In the genomic region with DNA sequence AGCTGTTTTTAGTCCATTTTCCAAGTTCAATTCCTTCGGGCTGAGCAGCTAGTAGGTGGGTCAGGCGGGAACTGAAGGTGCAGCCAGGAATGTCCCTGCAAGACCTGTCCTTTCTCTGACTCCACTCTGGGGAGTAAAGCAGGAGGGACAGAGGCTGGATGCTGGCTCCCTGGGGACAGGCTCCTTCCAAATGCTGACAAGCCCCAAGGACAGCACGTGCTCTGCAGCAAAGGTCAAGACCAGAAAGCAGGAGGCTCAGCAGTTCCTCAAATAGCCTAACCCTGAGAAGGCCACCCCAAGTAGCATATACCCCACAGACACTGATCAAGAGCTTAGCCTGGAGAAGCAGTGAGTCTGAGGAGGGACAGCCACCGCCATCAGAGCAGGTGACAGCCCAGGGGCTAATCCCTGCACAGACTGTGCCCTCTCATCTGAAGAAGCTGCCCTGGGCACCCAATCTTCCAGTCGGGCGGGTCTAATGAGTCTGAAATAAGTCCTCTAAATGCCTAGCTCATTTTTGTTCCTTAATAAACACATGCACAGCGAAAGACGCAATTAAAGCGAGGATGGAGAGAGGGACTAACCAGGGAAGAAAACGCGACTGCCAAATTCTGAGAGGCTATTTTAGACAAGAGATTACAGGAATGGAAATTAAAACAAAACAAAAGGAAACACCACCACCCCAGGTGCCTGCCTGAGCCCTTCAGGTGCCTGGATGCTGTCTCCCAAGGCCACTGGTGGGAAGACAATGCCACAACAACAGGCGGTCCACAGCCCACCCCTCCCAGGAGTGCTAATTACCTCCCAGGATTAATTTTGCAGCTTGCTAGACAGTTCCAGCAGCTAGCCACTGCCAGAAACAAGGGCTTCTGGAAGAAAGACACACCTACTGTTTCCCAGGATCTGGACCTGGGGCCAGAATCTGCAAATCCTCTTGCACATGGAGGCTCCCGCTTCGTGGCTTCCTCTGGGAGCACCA, we compare ENCODE assay signal across 14 mouse cellular contexts.
DNase-seq lines count a peak whose midpoint lies in the region; ATAC-seq and TF ChIP-seq lines count a peak whose summit lies in the region.
"Had no signal": no experiment of that assay in that cellular context is flagged by ENCODE, and none has a peak within 500 bp of the region (broad histone marks: within the 10 kb centered on the region; RNA-seq: fewer than 3 reads in every experiment).

No protein-coding gene starts in this region.

- peak overlapping the region; percentile 47; the same call in 1 of the 2 replicates for H3K27ac ChIP-seq in left cerebral cortex, adult 2 months
- peak overlapping the region; percentile 28; the same call in 1 of the 2 replicates for H3K27ac ChIP-seq in forebrain, embryonic 14.5 days (ENCODE audit: low read depth, low read length)
- peak overlapping the region; percentile 35; the same call in 1 of the 2 replicates for H3K27ac ChIP-seq in limb, embryonic 12.5 days
- no peak overlapping the region for H3K27ac ChIP-seq in cerebellum, adult 2 months (ENCODE audit: insufficient read depth, low read length)

- no peak overlapping the region for H3K9ac ChIP-seq in forebrain, embryonic 14.5 days (ENCODE audit: low read length)
- H3K9ac ChIP-seq in limb, embryonic 12.5 days (replicated peaks) = no peak overlapping the region
- H3K9ac ChIP-seq: heart, embryonic 12.5 days had no signal

- H3K27me3 ChIP-seq in forebrain, embryonic 14.5 days (replicated peaks; ENCODE audit: control insufficient read depth, insufficient read depth, low read length) = no peaks in the 10 kb centered on the region
- H3K27me3 ChIP-seq in limb, embryonic 12.5 days = no peaks in the 10 kb centered on the region
- H3K27me3 ChIP-seq in cerebellum, adult 2 months (ENCODE audit: control insufficient read depth, insufficient read depth, low read length) = no peaks in the 10 kb centered on the region
- H3K27me3 ChIP-seq: CH12.LX; heart, embryonic 12.5 days had no signal

- ATAC-seq in forebrain, embryonic 14.5 days = peak; percentile 57
- ATAC-seq in limb, embryonic 12.5 days (ENCODE audit: insufficient number of reproducible peaks, insufficient read depth, low FRiP score, low TSS enrichment, low read depth) = no peak

- TF ChIP-seq POLR2A in cerebellum, adult 2 months (IDR thresholded peaks at IDR 0.05; ENCODE audit: borderline replicate concordance, insufficient read depth, low read length) = no peak

- WGBS in forebrain, embryonic 14.5 days = 12% methylated on average over 14 of the region's 14 CpGs
- 50% methylated on average over 14 of the region's 14 CpGs for WGBS in limb, embryonic 12.5 days
- 78% methylated on average over 14 of the region's 14 CpGs for WGBS in cerebellum, adult 2 months

- intact Hi-C loops in left cerebral cortex, adult 2 months (cut with DNase I) = no loop called here
- intact Hi-C loops in left cerebral cortex, postnatal 36 days (cut with DNase I) = no loop called here

- H3K4me2 ChIP-seq in forebrain, embryonic 14.5 days (ENCODE audit: low read length) = no peak overlapping the region
- no peak overlapping the region for H3K4me2 ChIP-seq in limb, embryonic 12.5 days
- H3K4me2 ChIP-seq: heart, embryonic 12.5 days; liver, embryonic 11.5 days had no signal

- H3K4me3 ChIP-seq in left cerebral cortex, adult 2 months = no peak overlapping the region
- no peak overlapping the region for H3K4me3 ChIP-seq in forebrain, embryonic 14.5 days (ENCODE audit: low read depth, low read length)
- no peak overlapping the region for H3K4me3 ChIP-seq in limb, embryonic 12.5 days (replicated peaks)
- no peak overlapping the region for H3K4me3 ChIP-seq in cerebellum, adult 2 months (replicated peaks; ENCODE audit: insufficient read depth, low read depth, low read length)
- H3K4me3 ChIP-seq: heart, embryonic 12.5 days had no signal

- H3K36me3 ChIP-seq in forebrain, embryonic 14.5 days (ENCODE audit: control insufficient read depth, insufficient read depth, low read length) = no peaks in the 10 kb centered on the region
- H3K36me3 ChIP-seq in limb, embryonic 12.5 days = no peaks in the 10 kb centered on the region
- H3K36me3 ChIP-seq: heart, embryonic 12.5 days had no signal

- H3K4me1 ChIP-seq in forebrain, embryonic 14.5 days (ENCODE audit: control insufficient read depth, insufficient read depth, low read length) = peaks cover 16% of the 10 kb centered on the region
- peaks cover 13% of the 10 kb centered on the region for H3K4me1 ChIP-seq in limb, embryonic 12.5 days (replicated peaks)
- peaks cover 4% of the 10 kb centered on the region for H3K4me1 ChIP-seq in cerebellum, adult 2 months (ENCODE audit: control insufficient read depth, insufficient read depth, low read length)

- DNase-seq in left cerebral cortex, adult 2 months (ENCODE audit: extremely low spot score in 1 of 2, low spot score in 2 of 2) = no peak
- DNase-seq in left cerebral cortex, postnatal 36 days (ENCODE audit: low spot score in 2 of 2) = no peak
- DNase-seq in forebrain, embryonic 14.5 days (ENCODE audit: low spot score) = peak; percentile 66
- peak; percentile 69 for DNase-seq in retina, postnatal 1 day
- DNase-seq in cerebellum, postnatal 14 days = no peak
- DNase-seq in cerebellum, adult 2 months = no peak
- no peak for DNase-seq in right cerebral cortex, adult 2 months (ENCODE audit: low spot score in 2 of 2)
- DNase-seq: kidney, adult 9 months; lung, postnatal 4 days; thymus, adult 2 months had no signal

- no peak for TF ChIP-seq CTCF in left cerebral cortex, adult 2 months (IDR thresholded peaks at IDR 0.05)
- no peak for TF ChIP-seq CTCF in cerebellum, adult 2 months (IDR thresholded peaks at IDR 0.05; ENCODE audit: borderline replicate concordance, insufficient read depth, low read depth, low read length)

- H3K9me3 ChIP-seq in forebrain, embryonic 14.5 days (replicated peaks; ENCODE audit: control insufficient read depth, low read length) = no peaks in the 10 kb centered on the region
- H3K9me3 ChIP-seq in limb, embryonic 12.5 days = no peaks in the 10 kb centered on the region
- H3K9me3 ChIP-seq: heart, embryonic 12.5 days had no signal

Comparison
In these comparisons a context has a peak if more than half of its experiments do, and no peak if none do; other contexts are left out.
1. DNase-seq: peak in forebrain, embryonic 14.5 days (single experiment) and retina, postnatal 1 day (single experiment); none in left cerebral cortex, adult 2 months (0 of 2), left cerebral cortex, postnatal 36 days (0 of 2), cerebellum, postnatal 14 days (0 of 2), cerebellum, adult 2 months (0 of 2) and right cerebral cortex, adult 2 months (0 of 2).